In genomic region chr11:77873116-77873515, GRCm38 (mm10) we compare ENCODE assay signal across 17 mouse cellular contexts. TPM values are rescaled to one million over a fixed set of nuclear protein-coding genes. Genes with fewer than 3 reads are reported as not detected.
DNase-seq lines count a peak whose midpoint lies in the region; ATAC-seq and TF ChIP-seq lines count a peak whose summit lies in the region.
"Had no signal": no experiment of that assay in that cellular context is flagged by ENCODE, and none has a peak within 500 bp of the region (broad histone marks: within the 10 kb centered on the region; RNA-seq: fewer than 3 reads in every experiment).

No protein-coding gene starts in this region.

- no peak for TF ChIP-seq CTCF in left cerebral cortex, adult 2 months (IDR thresholded peaks at IDR 0.05)

- no peaks in the 10 kb centered on the region for H3K9me3 ChIP-seq in forebrain, embryonic 14.5 days (replicated peaks; ENCODE audit: control insufficient read depth, low read length)
- no peaks in the 10 kb centered on the region for H3K9me3 ChIP-seq in hindbrain, embryonic 10.5 days
- H3K9me3 ChIP-seq: heart, embryonic 12.5 days; limb, embryonic 13.5 days; liver, embryonic 15.5 days had no signal

- no peak for DNase-seq in left cerebral cortex, adult 2 months (ENCODE audit: extremely low spot score in 1 of 2, low spot score in 2 of 2)
- no peak for DNase-seq in left cerebral cortex, postnatal 36 days (ENCODE audit: low spot score in 2 of 2)
- DNase-seq in forebrain, embryonic 14.5 days (ENCODE audit: low spot score) = no peak
- DNase-seq in hindbrain, embryonic 10.5 days (ENCODE audit: low spot score) = no peak
- no peak for DNase-seq in spleen, adult 18-20 months
- DNase-seq in spleen, postnatal 36 days (ENCODE audit: low spot score in 2 of 2) = no peak
- no peak for DNase-seq in spleen, postnatal 10 days (ENCODE audit: low spot score in 2 of 2)
- DNase-seq: cerebellum, postnatal 14 days; lung, postnatal 14 days had no signal

- H3K9ac ChIP-seq in forebrain, embryonic 14.5 days (ENCODE audit: low read length) = no peak overlapping the region
- H3K9ac ChIP-seq: liver, embryonic 15.5 days had no signal

- WGBS in forebrain, embryonic 14.5 days = 45% methylated on average over 3 of the region's 3 CpGs
- WGBS in hindbrain, embryonic 10.5 days = 33% methylated on average over 3 of the region's 3 CpGs

- no peaks in the 10 kb centered on the region for H3K36me3 ChIP-seq in forebrain, embryonic 14.5 days (ENCODE audit: control insufficient read depth, insufficient read depth, low read length)
- no peaks in the 10 kb centered on the region for H3K36me3 ChIP-seq in hindbrain, embryonic 10.5 days
- H3K36me3 ChIP-seq: heart, embryonic 12.5 days; limb, embryonic 13.5 days; liver, embryonic 15.5 days had no signal

- peaks cover 73% of the 10 kb centered on the region for H3K4me1 ChIP-seq in forebrain, embryonic 14.5 days (ENCODE audit: control insufficient read depth, insufficient read depth, low read length)
- peaks cover 64% of the 10 kb centered on the region for H3K4me1 ChIP-seq in hindbrain, embryonic 10.5 days (replicated peaks)

- ATAC-seq in forebrain, embryonic 14.5 days = no peak
- ATAC-seq in megakaryocyte, adult 5-6 weeks (ENCODE audit: poor library complexity, severe bottlenecking) = peak; percentile 38; the same call in 1 of the 2 replicates
- ATAC-seq: activated CD4-positive, CD25-positive, alpha-beta regulatory T cell, adult 4 months had no signal

- no peaks in the 10 kb centered on the region for H3K27me3 ChIP-seq in forebrain, embryonic 14.5 days (replicated peaks; ENCODE audit: control insufficient read depth, insufficient read depth, low read length)
- H3K27me3 ChIP-seq in hindbrain, embryonic 10.5 days (ENCODE audit: insufficient read depth, poor library complexity, severe bottlenecking) = peaks cover 67% of the 10 kb centered on the region
- H3K27me3 ChIP-seq: CH12.LX; heart, embryonic 12.5 days had no signal

- H3K27ac ChIP-seq in left cerebral cortex, adult 2 months = peak overlapping the region; percentile 87
- peak overlapping the region; percentile 76; the same call in 1 of the 2 replicates for H3K27ac ChIP-seq in forebrain, embryonic 14.5 days (ENCODE audit: low read depth, low read length)
- peak overlapping the region; percentile 81; the same call in 1 of the 2 replicates for H3K27ac ChIP-seq in hindbrain, embryonic 10.5 days
- H3K27ac ChIP-seq: limb, embryonic 13.5 days; liver, embryonic 15.5 days had no signal

- H3K4me2 ChIP-seq in forebrain, embryonic 14.5 days (ENCODE audit: low read length) = no peak overlapping the region
- H3K4me2 ChIP-seq: liver, embryonic 15.5 days had no signal

- H3K4me3 ChIP-seq in left cerebral cortex, adult 2 months = no peak overlapping the region
- H3K4me3 ChIP-seq in forebrain, embryonic 14.5 days (ENCODE audit: low read depth, low read length) = no peak overlapping the region
- H3K4me3 ChIP-seq in hindbrain, embryonic 10.5 days = peak overlapping the region; percentile 36; the same call in 1 of the 2 replicates
- H3K4me3 ChIP-seq: liver, embryonic 15.5 days had no signal

- intact Hi-C loops in left cerebral cortex, adult 2 months (cut with DNase I) = no loop called here
- intact Hi-C loops in left cerebral cortex, postnatal 36 days (cut with DNase I) = loop anchor here (5.0 kb wide), 1 partner anchor 59 kb away; the partner anchor contains the start of gene Sez6

RNA-seq across cellular contexts. Expression of gene Pipox, which starts 20.8 kb away (rescaled TPM):
- 1 to 10 TPM in 1 of 2 experiments, under 1 TPM in 1; 0.70 to 1.3 TPM for total RNA-seq in left cerebral cortex, adult 2 months (2021)
- total RNA-seq in left cerebral cortex, postnatal 36 days (2021) = 1 to 10 TPM in 1 of 2 experiments, under 1 TPM in 1; 0.25 to 1.4 TPM
- polyA plus RNA-seq in forebrain, embryonic 14.5 days (2014; fragmentation: Nextera tagmentation; extraction: Ambion mirVana) = 10.1 and 11.4 TPM in 2 replicates
- 7.3 and 13.1 TPM in 2 replicates for polyA plus RNA-seq in hindbrain, embryonic 10.5 days (2016; fragmentation: Nextera tagmentation; extraction: Ambion mirVana)
- not detected in 2 replicates for total RNA-seq in megakaryocyte, adult 5-6 weeks (2015)
- not detected in 2 replicates for total RNA-seq in megakaryocyte, adult 5-6 weeks (2017)
- total RNA-seq: gastrocnemius, adult 8-10 months had no signal

RNA-seq across cellular contexts. Expression of gene Sez6, which starts 57.5 kb away (rescaled TPM):
- 100 to 1,000 TPM; 127 to 157 TPM for total RNA-seq in left cerebral cortex, adult 2 months (2021)
- total RNA-seq in left cerebral cortex, postnatal 36 days (2021) = 100 to 1,000 TPM; 150 to 165 TPM
- polyA plus RNA-seq in forebrain, embryonic 14.5 days (2014; fragmentation: Nextera tagmentation; extraction: Ambion mirVana) = 140 and 175 TPM in 2 replicates
- polyA plus RNA-seq in hindbrain, embryonic 10.5 days (2016; fragmentation: Nextera tagmentation; extraction: Ambion mirVana) = 8.8 and 19.3 TPM in 2 replicates
- not detected in 2 replicates for total RNA-seq in megakaryocyte, adult 5-6 weeks (2015)
- not detected in 2 replicates for total RNA-seq in megakaryocyte, adult 5-6 weeks (2017)
- polyA plus RNA-seq: kidney, embryonic 14.5 days had no signal

Comparison
In these comparisons a context has a peak if more than half of its experiments do, and no peak if none do; other contexts are left out.
1. RNA of gene Sez6, which starts 57.5 kb away (total RNA-seq): 150 to 165 TPM in left cerebral cortex, postnatal 36 days and 127 to 157 TPM in left cerebral cortex, adult 2 months; not detected in megakaryocyte, adult 5-6 weeks; every median in the first group is over 100 times any median in the second.
2. Peak in every context shown above with its lines, with median percentiles within 50 percentile points of each other: H3K27ac ChIP-seq.